Mouse (Mus musculus) CD4-positive, CD25-positive, alpha-beta regulatory T cell, adult 2 months (primary cell): ENCODE results near the gene Olfr646.

Experiments used
- DNase-seq: peaks from one replicate; pipeline ENCODE4 v3.0.0-alpha.2; 2012; ENCODE audit warnings: low read depth, low spot score

Gene Olfr646

DNA sequence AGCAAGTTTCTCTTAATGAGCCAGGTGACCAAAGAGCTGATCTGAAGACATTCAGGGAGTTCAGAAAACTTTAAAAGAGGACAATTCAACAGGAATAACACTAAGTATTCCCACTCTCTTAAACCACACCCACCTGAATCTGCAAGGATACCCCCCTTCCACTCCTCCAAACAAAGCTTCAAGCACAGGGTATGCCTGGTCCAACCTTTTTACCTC, at the start of gene Olfr646:
Gene Olfr646, plus strand, starts transcription at position 117 of the 216 bp plus-strand sequence.
- no peak for DNase-seq

DNA sequence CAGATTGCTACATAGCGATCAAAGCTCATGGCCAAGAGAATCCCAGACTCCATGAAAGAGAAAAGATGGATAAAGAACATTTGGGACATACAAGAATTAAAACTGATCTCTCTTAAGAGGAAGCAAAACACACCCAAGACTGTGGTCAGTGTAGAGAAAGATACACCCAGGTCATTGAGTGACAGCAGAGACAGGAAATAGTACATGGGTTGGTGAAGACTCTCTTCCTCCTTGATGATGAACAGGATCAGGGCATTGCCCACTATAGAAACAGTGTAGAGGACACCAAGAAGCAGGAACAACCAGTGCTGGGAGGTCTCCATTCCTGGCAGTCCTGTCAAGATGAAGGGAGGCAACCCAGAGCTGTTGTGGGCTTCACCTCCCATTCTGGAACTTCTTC, 45.5 kb upstream of the Olfr646 start:
- no peak for DNase-seq

DNA sequence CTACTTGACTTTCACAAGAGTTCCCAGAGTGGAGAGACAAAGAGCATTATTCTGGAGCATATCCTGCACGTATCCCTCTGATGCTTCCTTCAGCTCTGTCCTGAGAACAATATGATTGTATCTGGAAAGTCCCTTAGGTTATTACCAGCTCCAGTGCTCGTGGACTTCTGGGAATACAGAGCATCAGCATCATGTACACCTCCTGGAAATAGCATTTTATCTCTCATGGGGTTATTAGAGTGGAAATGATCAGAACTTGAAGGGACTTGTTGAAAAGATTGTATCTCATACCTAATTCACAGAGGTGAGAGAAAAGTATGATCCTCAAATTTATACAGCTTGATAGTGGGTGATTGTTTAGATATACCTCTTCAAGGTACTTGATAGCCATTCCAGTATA, 43.3 kb upstream of the Olfr646 start, which contains the start of gene 4930516K23Rik:
Gene 4930516K23Rik, minus strand, starts transcription at position 101 of the 400 bp plus-strand sequence.
- no peak for DNase-seq

- no peak for DNase-seq
Measured at GRCm38 (mm10) chr7:104071769-104072168, 32.9 kb upstream of the Olfr646 start, which contains the start of gene Olfr644. Gene Olfr644, minus strand, starts transcription at chr7:104071869.

DNA sequence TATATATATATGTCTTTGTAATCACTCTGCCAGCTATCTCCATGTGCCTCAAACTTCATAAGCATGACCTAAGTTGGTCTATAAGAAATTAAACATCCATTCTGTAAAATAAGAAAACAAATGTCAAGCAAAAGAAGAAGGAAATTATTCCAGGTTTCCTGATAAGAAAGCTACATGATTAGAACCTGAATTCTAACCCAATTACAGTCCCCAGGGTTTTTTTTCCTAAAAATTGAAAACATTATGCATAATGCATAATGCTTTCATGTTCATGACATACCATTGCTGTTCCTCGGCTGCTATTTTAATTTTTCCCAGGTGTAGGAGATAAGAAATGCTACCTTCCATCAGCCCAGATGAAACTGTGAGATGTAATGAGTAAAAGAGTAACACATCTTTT, 19.3 kb upstream of the Olfr646 start, which contains the start of gene Olfr645:
Gene Olfr645, minus strand, starts transcription at position 101 of the 400 bp plus-strand sequence.
- no peak for DNase-seq

DNA sequence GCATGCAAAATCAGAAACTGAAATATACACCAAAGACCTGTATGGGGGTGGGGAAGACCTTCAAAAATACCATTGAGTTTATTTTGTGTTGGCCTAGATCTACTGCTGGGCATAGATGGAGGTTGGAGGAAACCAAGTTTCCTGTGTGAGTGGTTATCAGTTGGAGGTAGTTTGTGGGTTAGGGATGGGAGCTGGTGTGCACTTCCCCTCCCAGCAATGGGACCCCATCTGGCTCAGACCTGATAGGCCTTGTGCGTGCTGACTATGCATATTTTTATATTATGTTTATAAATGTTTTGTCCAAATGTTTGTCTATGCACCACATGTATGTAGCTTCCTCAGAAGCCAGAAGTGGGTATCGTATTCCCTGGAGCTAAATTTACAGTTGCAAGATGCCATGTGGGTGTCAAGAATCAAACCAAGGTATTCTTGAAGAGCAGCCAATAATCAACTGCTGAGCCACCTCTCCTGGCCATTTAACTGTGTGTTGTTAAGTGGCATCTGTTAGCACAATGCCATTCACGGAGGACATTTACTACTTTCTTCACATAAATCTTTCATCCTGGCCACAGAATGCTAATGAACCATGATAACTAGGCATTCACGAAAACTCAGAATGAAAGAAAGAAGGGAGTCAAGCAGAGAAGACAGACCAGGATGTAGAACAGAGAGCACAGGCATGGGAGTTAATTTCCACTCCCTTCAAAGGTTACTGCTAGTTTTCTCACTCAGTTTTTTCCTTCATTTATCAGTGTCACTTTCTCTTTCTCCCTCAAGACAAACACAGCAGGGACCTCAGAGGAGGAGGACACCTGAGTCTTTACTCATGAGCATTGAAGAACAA, 538 bp upstream of the Olfr646 start:
- no peak for DNase-seq

DNA sequence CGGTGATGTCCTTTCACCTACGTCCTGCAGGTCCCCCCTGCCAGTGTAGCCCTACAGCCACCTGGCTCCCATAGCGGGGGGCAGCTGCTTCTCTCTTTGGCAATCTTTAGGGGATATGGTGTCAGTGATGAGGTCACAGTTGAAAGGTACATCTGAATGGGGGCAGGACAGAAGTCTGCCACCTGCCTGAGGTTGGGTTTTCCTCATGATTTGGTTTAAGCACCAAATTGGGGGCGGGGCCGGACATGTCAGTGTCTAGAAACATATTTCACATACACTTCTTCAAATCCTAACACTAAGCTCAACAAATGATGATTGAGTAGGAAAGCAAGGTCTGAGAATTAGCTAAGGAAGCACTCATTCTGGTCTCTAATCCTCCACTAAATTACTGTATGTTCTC, 25.1 kb downstream of the Olfr646 start, which contains the start of gene Ubqln5:
Gene Ubqln5, minus strand, starts transcription at position 101 of the 400 bp plus-strand sequence.
- DNase-seq: no peak

- no peak for DNase-seq
Measured at GRCm38 (mm10) chr7:104137305-104137704, 32.6 kb downstream of the Olfr646 start, which contains the start of gene Olfr643. Gene Olfr643, minus strand, starts transcription at chr7:104137405.

DNA sequence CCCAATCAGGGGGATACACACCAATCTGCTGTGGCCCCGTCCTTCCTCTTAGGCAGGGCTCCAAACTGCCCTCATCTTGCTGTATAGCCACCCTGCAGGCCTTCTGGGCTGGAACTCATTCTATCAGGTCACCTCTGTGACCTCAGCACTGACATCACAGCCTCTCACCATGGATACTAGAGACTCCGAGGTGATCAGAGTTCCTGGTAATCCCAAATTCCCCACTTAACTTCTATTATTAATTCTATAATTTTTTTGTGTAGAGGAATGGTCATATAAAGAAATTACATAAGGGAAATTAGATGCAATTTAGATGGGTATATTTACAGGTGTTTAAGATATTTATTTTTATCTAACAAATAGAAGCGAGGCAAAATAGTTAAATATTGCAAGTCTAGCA, 38.5 kb downstream of the Olfr646 start, which contains the start of gene Ubqln3:
Gene Ubqln3, minus strand, starts transcription at position 101 of the 400 bp plus-strand sequence.
- no peak for DNase-seq

DNA sequence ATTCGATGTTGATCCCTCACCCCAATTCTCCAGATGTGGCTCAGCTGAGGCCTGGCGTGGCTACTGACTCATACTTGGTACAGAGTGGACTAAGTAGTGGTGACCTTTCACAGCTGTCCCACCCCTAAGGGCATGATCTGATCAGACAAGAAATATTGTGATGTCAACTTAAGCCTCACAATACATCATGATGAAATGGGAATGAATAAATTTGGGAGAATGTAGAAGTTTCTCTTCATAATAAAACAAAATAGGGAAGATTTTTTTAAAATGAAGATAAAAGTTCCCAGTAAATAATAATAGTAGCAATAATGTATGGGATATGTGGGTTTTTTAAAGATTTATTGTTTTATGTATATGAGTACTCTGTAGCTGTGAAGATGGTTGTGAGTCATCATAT, 45.8 kb downstream of the Olfr646 start, which contains the start of gene Ubqlnl:
Gene Ubqlnl, minus strand, starts transcription at position 101 of the 400 bp plus-strand sequence.
- no peak for DNase-seq
